Mouse (Mus musculus): ENCODE data around the gene Six5.
"Not testable (repeated sequence)": the region's sequence is repeated elsewhere in the genome, so short reads cannot be mapped to it uniquely, and the experiment has no call there.

Six5 gene

DNA sequence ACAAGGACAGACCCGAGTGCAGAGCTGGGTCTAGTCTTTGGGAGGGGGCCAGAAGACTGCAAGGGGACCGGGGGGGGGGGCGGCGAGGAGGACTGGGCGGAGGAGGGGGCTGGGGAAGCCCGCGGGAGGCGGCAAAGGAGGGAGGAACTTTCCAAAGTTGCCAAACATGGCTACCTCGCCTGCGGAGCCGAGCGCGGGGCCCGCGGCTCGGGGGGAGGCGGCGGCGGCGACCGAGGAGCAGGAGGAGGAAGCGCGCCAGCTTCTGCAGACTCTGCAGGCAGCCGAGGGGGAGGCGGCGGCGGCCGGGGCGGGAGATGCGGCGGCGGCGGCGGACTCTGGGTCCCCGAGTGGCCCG lies at the start of gene Six5:
TSS of gene Six5 (plus strand) at position 124 of the 355 bp plus-strand sequence.
- DNase-seq (ENCODE audit: low spot score): no peak

DNA sequence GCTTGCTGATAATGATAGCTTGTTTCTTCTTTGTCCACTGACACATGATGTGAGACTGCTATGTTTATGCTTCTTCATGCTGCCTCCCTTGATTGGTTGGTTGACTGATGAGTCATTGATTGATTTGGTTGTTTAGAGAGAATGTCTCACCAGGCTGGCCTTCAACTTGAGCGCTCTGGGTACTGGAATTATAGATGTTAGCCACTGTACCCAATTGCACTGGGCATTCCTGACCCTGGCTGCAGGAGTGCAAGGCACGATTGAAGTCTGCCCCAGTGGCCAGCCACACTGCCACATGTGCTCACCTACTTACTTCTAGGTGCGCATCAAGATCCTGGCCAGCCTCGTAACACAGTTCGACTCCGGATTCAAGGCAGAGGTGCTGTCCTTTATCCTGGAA lies 49.8 kb upstream of the Six5 start:
- DNase-seq (ENCODE audit: low spot score): no peak

DNA sequence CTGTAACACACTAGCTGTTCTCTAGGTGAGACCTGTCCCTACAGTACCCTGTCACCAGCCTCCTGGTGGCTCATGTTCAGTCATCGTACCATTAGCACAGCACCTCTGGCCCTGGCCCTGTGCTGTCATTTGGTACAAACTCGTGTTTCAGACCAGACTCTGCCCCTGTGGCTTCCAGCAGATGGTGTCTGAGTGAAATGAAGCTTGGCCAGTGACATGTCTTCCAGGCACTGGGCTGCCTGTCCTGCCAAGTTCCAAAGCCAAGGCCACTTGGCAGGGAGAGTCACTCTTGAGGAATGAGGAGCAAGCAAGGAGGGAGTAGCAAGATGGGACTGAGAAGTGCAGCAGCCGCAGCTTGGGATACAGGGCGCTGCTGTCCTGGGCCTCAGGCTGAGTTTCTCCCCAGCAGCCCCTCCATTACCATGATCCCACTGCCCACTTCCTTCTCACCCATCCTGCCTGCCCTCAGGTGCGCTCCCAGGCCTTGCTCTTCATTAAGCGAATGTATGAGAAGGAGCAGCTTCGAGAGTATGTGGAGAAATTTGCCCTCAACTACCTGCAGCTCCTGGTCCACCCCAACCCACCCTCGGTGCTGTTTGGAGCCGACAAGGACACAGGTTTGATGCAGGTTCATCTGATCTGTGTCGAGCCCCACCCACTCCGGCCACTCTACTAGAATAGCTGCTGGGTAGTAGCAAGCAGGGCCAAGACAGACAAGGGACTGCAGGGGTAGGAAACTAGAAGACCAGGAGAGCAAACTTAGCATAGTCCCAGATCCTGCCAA lies 47.9 kb upstream of the Six5 start:
- DNase-seq (ENCODE audit: low spot score): no peak

DNA sequence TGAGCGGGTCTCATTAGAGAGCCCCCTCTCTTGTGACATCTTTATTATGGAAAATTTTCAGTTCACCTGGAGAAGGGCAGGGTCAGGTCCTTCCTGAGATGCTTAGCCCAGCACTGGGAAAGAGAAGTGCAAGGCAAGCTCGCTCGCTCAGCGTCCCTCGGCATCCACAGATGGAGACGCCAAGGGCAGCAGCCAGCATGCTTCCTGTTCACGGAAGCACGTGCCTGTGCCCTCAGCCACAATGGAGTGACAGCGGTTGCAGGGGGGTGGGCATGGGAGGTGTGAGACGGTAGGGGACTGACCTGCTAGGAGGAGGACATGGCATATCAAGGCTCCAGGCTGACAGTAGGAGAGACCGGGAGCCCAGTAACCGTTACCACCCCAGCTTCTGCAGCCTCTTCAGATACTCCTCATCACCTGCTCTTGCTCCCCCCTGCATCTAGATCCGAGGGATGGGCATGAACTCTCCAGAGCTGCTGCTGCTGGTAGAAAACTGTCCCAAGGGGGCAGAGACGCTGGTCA lies 46.3 kb upstream of the Six5 start:
- DNase-seq (ENCODE audit: low spot score): no peak

DNA sequence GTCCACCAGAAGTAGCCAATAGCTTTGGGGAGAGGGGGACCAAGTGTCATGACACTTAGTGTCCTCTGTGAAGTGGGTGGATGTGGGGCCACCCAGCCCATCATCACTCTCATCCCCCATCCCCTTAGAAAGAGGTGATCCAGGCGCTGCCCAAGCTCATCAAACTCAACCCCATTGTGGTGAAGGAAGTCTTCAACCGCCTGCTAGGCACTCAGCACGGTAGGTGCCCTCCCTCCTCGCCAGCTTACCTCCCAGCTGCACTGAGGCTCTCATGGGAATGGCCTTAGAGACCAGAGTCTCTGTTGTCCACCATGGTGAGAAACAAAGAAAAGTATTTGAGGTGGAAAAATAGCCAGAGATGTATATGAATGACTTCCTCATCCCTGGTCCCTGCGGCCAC lies 45.1 kb upstream of the Six5 start:
- no peak for DNase-seq (ENCODE audit: low spot score)

DNA sequence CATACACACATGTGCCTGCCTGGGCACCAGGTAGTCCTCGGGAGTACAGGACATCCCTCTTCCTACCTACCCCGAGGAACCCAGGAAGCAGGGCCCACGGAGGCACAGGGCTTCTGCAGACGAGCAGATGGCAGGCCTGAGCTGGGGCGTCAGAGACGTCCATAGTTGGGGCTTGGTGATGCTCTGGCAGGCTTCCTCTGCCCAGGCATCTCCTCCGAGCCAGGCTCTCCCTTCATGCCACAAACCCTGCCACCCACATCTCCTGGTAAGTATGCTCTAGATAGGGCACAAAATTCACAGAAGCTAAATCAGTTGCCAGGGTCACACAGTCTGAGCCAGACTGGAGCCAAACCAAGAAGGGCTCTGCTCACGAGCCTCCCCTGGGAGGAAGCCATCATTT lies 44.2 kb upstream of the Six5 start:
- DNase-seq (ENCODE audit: low spot score): no peak

DNA sequence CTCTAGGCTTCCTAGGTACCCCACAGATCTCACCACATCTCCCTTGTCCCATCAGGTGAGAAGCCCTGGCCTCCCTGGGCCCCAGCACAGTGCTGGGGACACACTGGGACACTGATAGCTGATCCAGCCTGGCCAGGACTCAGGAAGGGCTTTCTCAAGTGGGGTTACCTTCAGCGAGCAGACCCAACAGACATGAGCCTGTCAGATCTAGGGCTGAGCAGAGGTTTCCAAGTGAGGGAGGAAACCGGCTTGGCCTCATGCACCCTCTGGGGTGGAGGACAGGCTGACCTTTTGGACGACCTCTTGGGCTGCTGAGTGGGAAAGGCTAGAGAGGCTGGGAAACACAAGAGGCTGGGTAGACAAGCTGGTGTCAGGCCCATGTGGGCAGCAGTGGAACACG lies 43.2 kb upstream of the Six5 start:
- no peak for DNase-seq (ENCODE audit: low spot score)

DNA sequence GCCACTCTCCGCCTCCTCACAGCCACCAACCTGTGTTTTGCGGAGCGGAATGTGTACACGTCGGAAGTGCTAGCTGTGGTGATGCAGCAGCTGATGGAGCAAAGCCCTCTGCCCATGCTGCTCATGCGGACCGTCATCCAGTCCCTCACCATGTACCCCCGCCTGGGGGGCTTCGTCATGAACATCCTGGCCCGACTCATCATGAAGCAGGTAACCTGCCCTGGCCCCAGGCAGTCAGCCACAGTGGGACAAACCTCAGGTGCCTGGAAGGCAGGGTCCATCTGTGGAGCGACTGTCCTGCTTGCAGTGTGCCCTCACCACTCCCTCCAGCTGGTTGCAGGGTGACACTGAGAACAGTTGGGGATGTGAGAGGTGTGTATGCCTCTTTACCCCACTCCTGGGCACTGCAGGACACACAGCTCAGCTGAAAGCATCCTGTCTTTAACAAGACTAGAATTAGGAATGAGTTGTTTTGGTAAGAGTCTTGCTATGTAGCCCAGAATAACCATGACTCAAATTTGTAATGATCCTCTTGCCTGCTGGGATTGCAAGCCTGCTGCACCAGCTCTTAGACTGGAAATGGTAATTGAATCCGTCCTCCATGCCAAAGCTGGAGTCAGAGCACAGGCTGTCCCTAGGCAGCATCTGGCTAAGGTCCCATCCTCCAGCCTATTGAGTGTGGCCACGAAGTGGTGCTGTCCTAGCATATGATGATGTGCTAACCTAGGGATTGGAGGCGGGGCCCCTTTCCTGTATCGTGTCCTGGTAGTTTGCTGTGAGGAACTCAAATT lies 41.9 kb upstream of the Six5 start:
- no peak for DNase-seq (ENCODE audit: low spot score)

DNA sequence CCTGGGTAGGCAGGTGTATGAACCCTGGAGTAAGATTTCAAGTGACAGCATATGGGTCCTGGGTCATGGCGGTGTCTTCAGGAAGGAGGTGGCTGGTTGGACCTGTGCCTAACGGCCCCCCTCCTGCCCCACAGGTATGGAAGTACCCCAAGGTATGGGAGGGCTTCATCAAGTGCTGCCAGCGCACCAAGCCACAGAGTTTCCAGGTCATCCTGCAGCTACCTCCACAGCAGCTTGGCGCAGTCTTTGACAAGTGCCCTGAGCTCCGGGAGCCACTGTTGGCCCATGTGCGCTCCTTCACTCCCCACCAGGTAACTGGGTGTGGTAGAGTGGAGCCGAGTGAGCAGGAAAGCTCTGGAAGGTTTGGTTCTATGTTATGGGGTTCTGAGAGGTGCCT lies 41.3 kb upstream of the Six5 start:
- no peak for DNase-seq (ENCODE audit: low spot score)

DNA sequence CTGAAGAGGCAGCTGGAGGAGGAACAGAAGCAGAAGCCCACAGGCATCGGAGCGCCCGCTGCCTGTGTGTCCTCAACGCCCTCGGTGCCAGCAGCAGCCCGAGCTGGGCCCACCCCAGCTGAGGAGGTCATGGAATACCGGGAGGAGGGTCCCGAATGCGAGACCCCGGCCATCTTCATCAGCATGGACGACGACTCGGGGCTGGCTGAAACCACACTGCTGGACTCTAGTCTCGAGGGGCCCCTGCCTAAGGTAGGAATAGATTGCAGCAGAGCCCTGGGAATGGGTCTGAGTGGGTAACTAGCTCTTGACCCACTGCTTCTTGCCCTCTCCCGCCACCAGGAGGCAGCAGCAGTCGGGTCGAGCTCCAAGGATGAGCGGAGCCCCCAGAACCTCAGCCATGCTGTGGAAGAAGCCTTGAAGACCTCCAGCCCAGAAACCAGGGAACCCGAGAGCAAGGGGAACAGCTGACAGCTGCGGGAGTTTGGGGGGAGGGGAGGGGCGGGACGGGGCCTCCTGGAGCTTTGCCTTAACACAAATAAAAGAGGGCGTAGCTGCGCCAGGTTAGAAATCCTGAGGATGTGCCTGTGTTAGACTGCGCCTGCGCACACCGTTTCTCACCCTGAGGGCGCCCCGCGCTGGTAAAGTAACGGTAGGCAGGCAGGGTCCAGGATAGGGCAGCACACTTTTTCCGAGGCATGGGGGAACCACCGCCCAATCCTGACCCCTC lies 40.2 kb upstream of the Six5 start, which contains the start of gene Rsph6a:
TSS of gene Rsph6a (plus strand) at position 644 of the 730 bp plus-strand sequence.
- DNase-seq (ENCODE audit: low spot score): no peak

DNA sequence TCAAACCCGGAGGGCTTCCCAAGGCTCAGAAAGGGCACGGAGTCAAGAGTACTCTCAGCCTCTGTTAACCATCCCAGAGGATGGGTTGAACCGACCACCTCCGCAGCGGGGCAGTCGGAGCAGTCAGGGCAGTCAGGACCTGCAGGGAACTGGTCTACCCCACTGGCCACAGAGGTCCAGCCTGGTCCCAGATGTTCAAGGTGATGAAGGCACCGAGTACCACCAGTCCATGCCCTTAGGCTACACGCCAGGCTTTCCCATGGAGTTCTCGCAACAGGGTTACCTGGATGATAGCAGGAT lies 39.7 kb upstream of the Six5 start:
- DNase-seq (ENCODE audit: low spot score): no peak

DNA sequence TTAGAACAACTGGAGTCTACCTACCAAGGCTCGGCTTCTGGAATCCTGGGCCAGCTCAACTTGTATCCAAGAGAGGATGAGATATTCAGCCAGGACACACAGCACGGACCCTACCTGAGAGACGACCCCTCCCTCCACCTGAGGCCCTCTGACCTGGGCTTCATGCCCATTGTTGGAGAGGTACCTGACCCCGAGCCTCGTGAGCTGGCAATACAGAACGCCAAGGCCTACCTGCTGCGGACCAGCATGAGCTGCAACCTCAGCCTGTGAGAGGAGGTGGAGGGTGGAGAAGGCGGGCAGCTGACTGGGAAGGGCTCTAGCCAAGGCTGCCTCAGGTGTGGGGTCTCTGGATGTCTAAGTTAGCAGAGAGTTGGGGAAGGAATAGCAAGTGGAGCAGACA lies 39.3 kb upstream of the Six5 start:
- DNase-seq (ENCODE audit: low spot score): no peak

DNA sequence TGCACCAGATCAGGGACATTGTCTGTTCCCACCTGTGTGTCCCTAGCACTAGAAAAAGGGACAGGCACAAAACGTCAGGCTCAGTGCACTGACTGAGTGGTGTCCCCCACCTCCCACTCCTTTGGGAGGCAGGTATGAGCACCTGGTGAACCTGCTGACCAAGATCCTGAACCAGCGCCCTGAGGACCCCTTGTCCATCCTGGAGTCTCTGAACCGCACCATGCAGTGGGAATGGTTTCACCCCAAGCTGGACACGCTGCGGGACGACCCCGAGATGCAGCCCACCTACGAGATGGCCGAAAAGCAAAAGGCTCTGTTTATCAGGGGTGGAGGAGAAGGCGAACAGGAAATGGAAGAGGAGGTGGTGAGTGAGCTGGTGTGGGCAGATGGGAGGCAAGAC lies 37.0 kb upstream of the Six5 start:
- DNase-seq (ENCODE audit: low spot score): no peak

DNA sequence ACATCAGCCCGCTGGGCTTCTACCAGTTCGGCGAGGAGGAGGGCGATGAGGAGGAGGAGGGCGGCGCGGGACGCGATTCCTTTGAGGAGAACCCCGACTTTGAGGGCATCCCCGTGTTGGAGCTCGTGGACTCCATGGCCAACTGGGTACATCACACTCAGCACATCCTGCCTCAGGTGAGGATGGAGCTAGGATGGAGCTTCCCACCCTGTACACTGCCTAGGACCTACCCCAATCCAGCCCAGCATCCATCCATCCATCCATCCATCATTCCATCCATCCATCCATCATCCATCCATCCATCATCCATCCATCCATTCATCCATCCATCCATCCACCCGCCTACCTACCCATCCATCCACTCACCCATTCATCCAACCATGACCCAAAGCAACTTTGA lies 28.5 kb upstream of the Six5 start:
- no peak for DNase-seq (ENCODE audit: low spot score)

DNA sequence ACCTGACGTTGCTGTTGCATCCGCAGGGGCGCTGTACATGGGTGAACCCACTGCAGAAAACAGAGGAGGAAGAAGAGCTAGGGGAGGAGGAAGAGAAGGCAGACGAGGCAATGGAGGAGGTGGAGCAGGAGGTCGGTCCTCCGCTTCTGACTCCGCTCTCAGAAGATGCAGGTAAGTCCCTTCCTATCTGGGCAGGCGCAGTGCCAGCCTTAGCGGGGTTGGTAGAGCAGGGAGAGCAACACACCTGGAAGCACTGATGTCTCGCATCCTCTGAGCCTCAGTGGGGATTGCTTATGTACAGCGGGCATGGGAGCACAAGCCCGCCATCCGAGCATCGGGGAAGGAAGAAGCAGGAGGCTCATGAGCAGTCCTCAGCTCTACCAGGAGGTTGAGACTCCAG lies 27.3 kb upstream of the Six5 start:
- DNase-seq (ENCODE audit: low spot score): no peak

DNA sequence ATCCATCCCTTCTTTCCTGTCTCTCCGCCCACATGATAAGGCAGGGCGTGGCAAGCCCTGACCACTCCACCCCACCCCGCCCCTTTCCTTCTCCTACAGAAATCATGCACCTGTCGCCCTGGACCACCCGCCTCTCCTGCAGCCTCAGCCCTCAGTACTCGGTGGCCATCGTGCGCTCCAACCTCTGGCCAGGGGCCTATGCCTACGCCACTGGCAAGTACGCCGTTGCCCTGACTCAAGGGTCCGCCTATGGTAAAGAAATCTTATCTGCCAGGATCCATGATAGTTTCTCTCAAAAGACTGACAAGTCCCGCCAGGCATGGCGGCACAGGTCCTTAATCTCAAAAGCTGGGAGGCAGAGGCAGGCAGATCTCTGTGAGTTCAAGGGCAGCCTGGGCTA lies 26.5 kb upstream of the Six5 start:
- no peak for DNase-seq (ENCODE audit: low spot score)

DNA sequence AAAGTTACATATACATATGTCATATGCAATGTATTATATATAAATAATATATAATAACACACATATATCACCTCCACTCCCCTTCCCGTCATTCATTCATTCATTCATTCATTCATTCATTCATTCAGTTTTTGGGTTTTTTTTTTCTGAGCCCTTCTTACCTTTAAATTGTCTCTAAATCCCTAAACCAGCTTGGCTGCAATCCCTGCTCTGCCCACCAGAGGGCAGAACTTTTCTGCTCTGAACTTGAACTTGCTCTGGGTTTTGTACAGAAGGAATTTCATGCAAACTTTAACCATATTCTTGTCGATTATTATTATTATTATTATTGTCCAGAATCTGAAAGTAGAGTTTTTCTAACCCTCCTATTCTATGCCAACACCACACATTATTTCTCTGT lies 25.7 kb upstream of the Six5 start:
- peak; percentile 75 for DNase-seq (ENCODE audit: low spot score)

DNA sequence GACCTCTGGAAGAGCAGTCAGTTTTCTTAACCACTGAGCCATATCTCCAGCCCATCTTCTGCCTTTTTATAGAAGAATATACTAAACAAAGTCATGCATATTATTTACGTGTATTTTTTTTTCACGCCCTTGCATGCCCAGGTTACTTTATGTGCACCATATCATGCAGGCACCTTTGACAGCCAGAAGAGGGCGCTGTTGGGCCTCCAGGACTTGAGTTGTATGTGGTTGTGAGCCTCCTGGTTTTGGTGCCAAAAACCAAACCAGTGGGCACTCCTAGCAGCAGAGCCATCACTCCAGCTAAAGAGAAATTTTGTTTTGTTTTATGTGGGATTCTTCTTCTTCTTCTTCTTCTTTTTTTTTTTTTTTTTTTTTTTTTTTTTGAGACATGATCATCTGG lies 24.9 kb upstream of the Six5 start:
- peak; percentile 59 for DNase-seq (ENCODE audit: low spot score)

DNA sequence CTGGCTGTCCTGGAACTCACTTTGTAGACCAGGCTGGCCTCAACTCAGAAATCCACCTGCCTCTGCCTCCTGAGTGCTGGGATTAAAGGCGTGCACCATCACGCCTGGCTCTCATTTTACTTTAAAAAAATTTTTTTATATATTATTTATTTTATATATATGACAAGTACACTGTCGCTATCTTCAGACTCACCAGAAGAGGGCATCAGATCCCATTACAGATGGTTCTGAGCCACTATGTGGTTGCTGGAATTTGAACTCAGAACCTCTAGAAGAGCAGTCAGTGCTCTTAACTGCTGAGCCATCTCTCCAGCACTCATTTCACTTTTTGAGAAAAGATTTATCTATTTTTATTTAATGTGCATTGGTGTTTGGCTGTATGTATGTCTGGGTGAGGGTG lies 23.4 kb upstream of the Six5 start:
- not testable (repeated sequence) for DNase-seq (ENCODE audit: low spot score)

DNA sequence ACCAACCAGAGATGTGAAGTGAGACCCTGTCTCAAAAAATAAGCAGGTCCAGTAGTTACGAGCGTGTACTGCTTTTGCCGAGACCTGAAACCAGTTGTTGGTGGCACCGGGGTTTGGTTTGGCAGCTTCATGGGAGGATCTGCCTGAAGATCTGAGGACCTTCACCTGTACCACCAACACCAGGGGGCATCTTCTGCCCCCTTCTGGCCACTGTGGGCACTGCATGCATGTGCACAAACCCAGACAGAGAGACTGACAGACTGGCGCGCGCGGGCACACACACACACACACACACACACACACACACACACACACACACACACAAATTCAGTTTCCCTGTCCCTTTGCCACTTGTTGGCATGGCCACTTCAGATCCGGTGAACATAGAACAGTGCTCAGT lies 20.9 kb upstream of the Six5 start:
- DNase-seq (ENCODE audit: low spot score): no peak

DNA sequence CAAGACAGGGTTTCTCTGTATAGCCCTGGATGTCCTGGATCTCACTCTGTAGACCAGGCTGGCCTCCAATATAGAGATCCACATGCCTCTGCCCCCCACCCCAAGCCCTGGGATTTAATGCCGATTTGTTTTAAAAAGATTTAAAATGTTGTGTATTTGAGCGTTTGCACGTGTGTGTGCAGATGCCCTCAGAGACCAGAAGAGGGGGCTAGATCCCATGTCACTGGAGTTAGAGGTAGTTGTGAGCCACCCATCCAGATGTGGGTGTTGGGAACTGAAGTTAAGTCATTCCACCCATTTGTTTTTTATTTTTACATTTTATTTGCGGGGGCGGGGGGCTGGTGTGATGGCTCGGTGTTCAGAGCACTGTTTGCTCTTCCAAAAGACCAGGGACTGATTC lies 19.9 kb upstream of the Six5 start:
- no peak for DNase-seq (ENCODE audit: low spot score)

DNA sequence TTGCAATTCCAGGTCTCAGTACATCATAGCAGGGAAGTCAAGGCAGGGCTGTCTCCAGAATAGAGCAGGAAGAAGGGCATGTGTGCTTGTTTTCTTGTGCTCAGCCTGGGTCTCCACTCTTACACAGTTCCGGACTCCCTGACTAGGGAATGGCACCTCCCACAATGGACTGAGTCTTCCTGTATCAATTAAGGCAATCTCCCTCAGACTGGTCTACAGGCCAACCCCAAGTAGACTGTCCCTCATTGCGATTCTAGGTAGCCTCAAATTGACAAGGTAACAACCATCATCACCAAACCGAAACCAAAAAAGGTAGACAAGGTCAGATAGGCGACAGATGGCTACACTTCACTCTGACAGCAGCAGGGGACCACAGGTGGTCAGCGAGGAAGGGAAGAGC lies 19.2 kb upstream of the Six5 start:
- DNase-seq (ENCODE audit: low spot score): no peak
